Mouse (Mus musculus): ENCODE data around the gene Apba1.

DNA sequence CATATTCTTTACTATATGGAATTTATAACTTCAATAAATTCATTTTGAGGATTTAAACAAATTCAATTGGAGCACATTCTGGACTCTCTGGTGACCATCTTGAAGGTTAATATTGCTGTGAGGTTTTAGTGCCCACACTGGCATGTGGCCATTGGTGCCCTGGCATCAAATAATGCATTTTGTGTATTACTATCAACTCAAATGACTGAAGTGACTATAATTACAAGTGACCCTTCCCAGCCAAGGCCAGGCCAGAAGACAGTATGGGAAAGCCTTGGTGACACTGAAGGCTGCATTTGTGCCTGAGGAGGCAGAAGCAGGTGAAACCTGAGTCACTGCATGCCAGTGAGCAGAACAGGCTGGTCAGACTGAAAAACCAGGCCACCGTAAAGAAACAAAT lies 50.5 kb downstream of the Apba1 start:
- TF ChIP-seq CTCF (IDR thresholded peaks at IDR 0.05; ENCODE audit: low read depth) (no peak), EP300 (IDR thresholded peaks at IDR 0.05; ENCODE audit: low read depth) (no peak)
